Mouse (Mus musculus) ES-CJ7 (cell line): Measurements from ENCODE around the gene Mef2c.

Source experiments
- DNase-seq: peaks from one replicate; pipeline ENCODE4 v3.0.0; 2011; ENCODE audit warnings: low read depth, low spot score

The Mef2c gene

DNA sequence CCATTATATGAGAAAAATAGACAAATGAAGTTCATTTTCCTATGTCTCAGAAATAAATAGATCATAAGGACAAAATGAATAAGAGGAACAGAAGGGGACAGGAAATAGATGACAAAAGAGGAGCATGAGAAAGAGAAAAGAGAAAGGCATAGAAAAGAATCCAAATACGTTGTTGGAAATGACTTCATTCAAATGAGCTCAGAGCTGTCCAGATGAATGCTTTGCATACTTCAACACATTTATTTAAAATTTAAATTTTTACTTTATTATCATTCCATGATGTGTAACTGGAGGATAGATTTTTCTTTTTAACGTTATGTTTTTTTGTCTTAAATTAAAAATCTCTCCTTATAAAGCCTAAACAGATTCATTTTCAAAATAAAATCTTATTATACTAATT is 203.8 kb downstream of the Mef2c start:
- no peak for DNase-seq

DNA sequence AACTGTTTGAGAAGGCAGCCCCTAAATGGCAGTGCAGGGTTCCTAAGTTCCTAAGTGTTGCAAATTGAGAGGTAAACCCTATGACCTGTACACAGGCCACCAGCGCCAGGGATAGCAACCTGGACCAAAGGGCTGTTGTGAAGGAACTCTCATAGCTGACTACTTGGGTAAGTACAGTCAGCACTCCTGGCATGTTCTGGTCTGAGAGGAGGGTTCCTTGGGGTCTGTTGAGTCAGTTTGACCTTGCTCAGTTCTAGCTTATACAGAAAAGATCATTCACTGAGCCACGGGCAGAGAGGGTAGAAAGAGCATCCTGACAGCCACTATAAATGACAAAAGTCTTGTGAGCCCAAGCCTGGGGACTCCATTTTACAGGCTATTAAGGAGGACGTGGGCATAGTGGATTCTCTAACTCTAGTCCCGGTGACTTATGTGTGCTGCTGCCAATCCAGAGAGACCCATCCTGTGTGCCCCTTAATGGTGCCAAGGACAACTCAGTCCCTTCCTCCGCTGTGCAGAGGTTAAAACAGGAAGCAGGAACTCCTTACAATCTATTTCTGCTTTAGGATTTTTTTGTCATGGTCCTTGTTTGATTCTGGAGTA is 209.0 kb downstream of the Mef2c start:
- DNase-seq = no peak

DNA sequence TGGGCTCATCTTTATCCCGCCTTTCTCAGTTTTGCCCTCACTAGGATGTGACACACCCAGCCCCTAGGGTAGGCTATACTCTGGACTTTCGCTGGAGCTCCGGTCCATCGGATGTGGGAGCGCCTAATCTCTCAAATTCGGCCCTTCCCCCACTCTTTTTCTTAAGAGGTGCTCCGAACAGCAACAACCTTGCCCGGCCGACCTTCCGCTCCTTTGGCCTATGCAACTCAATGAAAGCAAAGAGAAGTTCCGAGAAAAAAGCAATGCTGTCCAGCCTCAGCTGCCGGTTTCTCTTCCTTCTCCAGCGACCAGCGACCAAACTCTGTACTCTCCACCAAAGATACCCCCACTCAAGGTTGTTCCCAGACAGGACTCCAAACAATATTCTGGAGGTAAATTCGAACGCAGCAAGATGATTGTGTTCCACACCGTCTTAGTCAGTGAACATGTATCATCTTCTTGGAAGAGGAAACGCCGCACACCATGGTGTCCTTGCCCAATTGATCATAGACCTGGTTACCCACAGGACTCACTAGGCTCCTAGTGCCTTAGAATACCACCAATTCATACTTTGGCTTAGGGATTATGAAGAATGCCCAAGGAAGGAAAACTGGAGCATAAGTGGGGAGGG is 209.9 kb downstream of the Mef2c start:
- DNase-seq = peak; percentile 75

DNA sequence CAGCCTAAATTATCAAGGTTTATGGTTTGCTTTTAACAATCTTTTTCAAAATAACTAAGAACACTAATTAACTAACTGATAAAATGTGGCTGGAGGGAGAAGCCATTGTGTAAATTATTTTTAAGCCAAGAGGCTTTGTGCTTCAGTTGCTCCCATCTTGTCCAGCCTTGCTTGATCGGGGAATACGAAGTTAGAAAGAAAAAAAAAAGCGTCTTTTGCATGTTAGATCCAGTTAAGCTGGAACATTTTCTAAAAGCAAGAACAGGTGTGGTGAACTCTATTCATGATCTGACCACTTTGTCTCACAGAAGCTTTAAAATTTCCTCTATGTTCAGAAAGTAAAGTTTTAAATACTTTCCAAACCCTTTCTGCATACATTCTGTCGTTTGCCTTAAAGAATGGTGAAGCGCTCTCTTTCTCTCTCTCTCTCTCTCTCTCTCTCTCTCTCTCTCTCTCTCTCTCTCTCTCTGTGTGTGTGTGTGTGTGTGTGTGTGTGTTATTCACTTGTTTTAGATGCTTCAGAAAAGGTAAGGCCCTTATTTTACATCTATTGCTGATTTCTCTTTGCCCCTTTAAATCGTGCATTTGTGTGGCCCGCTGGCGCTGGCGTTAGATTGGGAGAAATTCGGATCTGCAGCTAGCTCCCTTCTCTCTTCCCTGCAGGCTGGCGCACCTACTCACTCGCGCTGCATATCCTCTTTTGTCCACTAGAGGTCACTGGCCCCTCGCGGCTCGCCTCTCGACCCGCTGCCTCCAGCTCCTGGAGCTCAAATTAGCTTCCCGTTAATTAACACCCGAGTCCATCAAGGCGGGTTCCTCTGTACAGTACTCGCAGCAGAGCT is 210.9 kb downstream of the Mef2c start:
- peak; percentile 81 for DNase-seq

DNA sequence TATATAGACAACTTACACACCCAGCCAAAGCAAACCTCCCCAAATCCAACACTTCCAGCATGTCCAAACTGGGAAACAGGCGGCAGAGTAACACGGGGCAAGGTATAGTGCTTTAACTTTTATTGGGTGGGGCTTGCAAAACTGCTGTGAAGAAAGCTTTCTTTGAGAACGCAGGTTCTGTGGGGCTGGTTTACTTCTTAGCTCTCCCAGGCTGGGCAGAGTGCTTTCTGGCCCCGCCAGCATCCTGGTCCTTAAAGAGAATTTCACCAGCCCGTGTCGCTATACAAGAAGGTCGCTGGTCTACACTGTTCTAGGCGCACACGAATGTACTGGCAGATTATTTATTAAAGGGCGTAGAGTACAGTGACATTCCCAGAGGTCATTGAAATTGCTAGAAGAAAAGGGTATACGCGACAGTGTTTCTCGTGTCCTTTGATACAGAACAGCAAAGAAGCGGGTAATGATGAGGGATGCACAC is 211.5 kb downstream of the Mef2c start:
- no peak for DNase-seq

DNA sequence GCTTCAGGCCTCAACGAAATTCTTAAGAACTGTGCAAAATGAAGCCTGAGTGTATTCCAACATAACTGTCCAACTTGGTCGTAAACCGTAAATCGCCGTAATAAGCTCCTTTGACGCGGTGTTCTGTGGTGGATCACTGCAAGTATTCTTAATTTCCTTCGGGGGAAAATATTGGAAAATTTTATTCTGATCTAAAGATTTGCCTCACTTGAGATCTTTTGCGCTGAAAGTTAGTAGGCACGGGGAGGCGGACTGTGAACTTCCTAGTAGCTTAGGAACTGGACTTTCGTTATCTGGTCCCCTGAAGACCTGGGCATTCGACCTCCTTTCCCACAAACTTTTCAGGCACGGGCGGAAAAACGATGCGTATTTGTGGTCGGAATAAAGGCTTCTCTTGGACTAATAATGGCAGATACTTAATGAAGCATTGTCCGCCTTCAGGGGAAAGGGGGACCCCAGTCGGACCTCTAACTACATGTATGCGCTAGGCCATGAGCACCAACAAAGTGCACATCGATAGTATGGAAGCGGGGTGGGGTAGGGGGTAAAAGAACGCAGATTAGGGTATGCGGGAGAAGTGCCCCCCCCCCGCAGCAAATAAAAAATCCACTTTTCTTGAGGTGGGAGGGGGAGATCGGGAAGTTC is 212.3 kb downstream of the Mef2c start:
- no peak for DNase-seq
